Mouse (Mus musculus) kidney, adult 2 months (tissue): ENCODE results near the gene Wdr72. TPM values are rescaled to one million over a fixed set of nuclear protein-coding genes. Genes with fewer than 3 reads are reported as not detected.

Experiments
- DNase-seq: peaks from one replicate; pipeline ENCODE4 v3.0.0; 2021
- H3K27ac ChIP-seq: fragments of 200-500 bp; 2 replicates; pipeline ENCODE4 v1.5.1; 2012; ENCODE audit warnings: low read depth, low read length, control low read depth, inconsistent platforms; ENCODE audit not compliant: insufficient read depth
- H3K27me3 ChIP-seq: fragments of 200-500 bp; replicated peaks from 2 replicates; pipeline ENCODE4 v1.6.1; 2012; ENCODE audit warnings: mild to moderate bottlenecking, moderate library complexity, low read length, inconsistent platforms; ENCODE audit not compliant: control insufficient read depth, insufficient read depth
- H3K36me3 ChIP-seq: fragments of 200-500 bp; 2 replicates; pipeline ENCODE4 v1.6.1; 2012; ENCODE audit warnings: mild to moderate bottlenecking, moderate library complexity, low read length, inconsistent platforms; ENCODE audit not compliant: control insufficient read depth, insufficient read depth
- H3K4me1 ChIP-seq: fragments of 200-500 bp; 2 replicates; pipeline ENCODE4 v1.6.1; 2011; ENCODE audit warnings: low read length; ENCODE audit not compliant: control insufficient read depth, insufficient read depth
- H3K4me3 ChIP-seq: fragments of 200-500 bp; 2 replicates; pipeline ENCODE4 v1.5.1; 2011; ENCODE audit warnings: mild to moderate bottlenecking, low read depth, low read length, control low read depth; ENCODE audit not compliant: insufficient read depth
- CTCF ChIP-seq: fragments of 200-500 bp; conservative IDR thresholded peaks from 2 replicates; pipeline ENCODE4 v1.5.1; 2011; ENCODE audit warnings: low read depth, mild to moderate bottlenecking, control low read depth, low read length, moderate library complexity, mixed read lengths; ENCODE audit not compliant: insufficient read depth, insufficient read length
- POLR2A ChIP-seq: fragments of 200-500 bp; IDR thresholded peaks from one replicate; pipeline ENCODE4 v1.6.1; 2011; ENCODE audit warnings: low read depth, low read length, control low read depth
- WGBS: fragments of 180-500 bp; shearing (Covaris S2); methylation state at CpG from one replicate; pipeline ENCODE4 v1.1.7; 2018; 5-methylcytosine and 5-hydroxymethylcytosine counted together
- polyA plus RNA-seq: library from polyadenylated mRNA; depleted of rRNA; stranded (reverse); fragments of >200 nt; gene quantifications from 2 replicates; pipeline ENCODE4 v1.2.3, GENCODE M21; 2012; rRNA removed

The Wdr72 gene
- polyA plus RNA-seq, result 9.4 and 10.8 TPM in 2 replicates

- DNase-seq, result peak; percentile 89
- no peaks in the 10 kb centered on the region for H3K27me3 ChIP-seq
- no peaks in the 10 kb centered on the region for H3K36me3 ChIP-seq
- WGBS, result 6% methylated on average over 17 of the region's 17 CpGs
- peak within 1 kb of the TSS; percentile 76 for H3K4me3 ChIP-seq
- H3K4me1 ChIP-seq, result peaks cover 9% of the 10 kb centered on the region; the same call in 1 of the 2 replicates
- TF ChIP-seq POLR2A, result no peak
- no peak for TF ChIP-seq CTCF
- peak within 1 kb of the TSS; percentile 80 for H3K27ac ChIP-seq
Observed at GRCm38 (mm10) chr9:74109761-74110460, at the start of gene Wdr72. Gene Wdr72 (plus strand): TSS chr9:74110356.

DNA sequence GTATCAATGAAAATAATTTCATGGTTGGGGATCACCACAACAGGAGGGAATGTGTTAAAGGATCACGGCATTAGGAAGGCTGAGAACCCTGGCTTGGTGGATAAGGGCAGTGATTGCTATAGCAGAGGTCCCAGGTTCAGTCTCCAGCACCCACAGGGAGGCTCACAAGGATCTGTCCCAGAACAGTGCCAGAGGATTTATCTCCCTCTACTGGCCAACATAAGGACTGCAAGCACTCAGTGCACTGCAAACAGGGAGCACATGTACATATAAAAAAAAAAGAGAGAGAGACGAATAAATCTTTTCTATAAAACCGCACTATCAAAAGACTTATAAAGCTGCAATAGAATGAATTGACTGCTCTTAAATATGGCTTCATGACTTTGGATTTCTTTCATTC lies 43.9 kb upstream of the Wdr72 start:
- Histone ChIP-seq H3K4me3 (no peak overlapping the region), H3K4me1 (no peaks in the 10 kb centered on the region), H3K27ac (no peak overlapping the region), H3K36me3 (no peaks in the 10 kb centered on the region), H3K27me3 (no peaks in the 10 kb centered on the region)
- 81% methylated on average over 3 of the region's 3 CpGs for whole genome bisulfite sequencing
- TF ChIP-seq POLR2A (no peak), CTCF (peak; percentile 33)
- peak; percentile 35 for DNase-seq

GRCm38 (mm10) chr9:74066766-74067165 lies 43.4 kb upstream of the Wdr72 start:
- Histone ChIP-seq H3K4me3 (no peak overlapping the region), H3K27me3 (no peaks in the 10 kb centered on the region), H3K27ac (no peak overlapping the region), H3K36me3 (no peaks in the 10 kb centered on the region), H3K4me1 (no peaks in the 10 kb centered on the region)
- no peak for DNase-seq
- WGBS, result 63% methylated on average over 10 of the region's 10 CpGs
- TF ChIP-seq POLR2A, result no peak
- no peak for TF ChIP-seq CTCF

- 36% methylated on average over 2 of the region's 2 CpGs for WGBS
- DNase-seq, result peak; percentile 85
Observed at GRCm38 (mm10) chr9:74075958-74076357, 34.2 kb upstream of the Wdr72 start.

DNA sequence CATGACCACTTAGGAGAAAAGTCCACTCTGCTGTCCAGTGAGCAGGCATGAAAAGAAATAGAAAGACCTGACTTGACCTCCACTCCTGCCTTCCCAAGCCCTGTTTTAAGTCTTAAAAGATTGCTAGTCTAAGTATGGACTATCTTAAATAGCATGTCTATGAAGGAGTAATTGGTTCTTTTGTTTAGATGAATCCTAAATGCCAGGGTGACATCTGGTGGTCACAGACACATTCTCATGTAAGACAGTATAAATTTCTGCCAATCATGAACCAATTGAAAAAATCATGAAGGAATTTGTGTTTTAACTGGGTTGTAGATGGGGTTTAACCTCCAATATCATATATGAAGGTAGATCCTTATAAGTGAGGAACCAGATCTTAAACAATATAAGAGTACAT lies 31.7 kb upstream of the Wdr72 start:
- no peaks in the 10 kb centered on the region for H3K27me3 ChIP-seq
- no peak overlapping the region for H3K27ac ChIP-seq
- TF ChIP-seq CTCF (no peak), POLR2A (no peak)
- peak; percentile 24 for DNase-seq
- peaks cover 2% of the 10 kb centered on the region; the same call in 1 of the 2 replicates for H3K4me1 ChIP-seq
- no peaks in the 10 kb centered on the region for H3K36me3 ChIP-seq
- no peak overlapping the region for H3K4me3 ChIP-seq

More at GRCm38 (mm10) chr9:74075958-74076357, 34.2 kb upstream of the Wdr72 start:
- H3K36me3 ChIP-seq, result no peaks in the 10 kb centered on the region
- H3K4me3 ChIP-seq, result no peak overlapping the region
- H3K27me3 ChIP-seq, result no peaks in the 10 kb centered on the region
- H3K4me1 ChIP-seq, result peaks cover 2% of the 10 kb centered on the region; the same call in 1 of the 2 replicates
- H3K27ac ChIP-seq, result peak overlapping the region; percentile 66; the same call in 1 of the 2 replicates
- no peak for TF ChIP-seq POLR2A
- TF ChIP-seq CTCF, result no peak

DNA sequence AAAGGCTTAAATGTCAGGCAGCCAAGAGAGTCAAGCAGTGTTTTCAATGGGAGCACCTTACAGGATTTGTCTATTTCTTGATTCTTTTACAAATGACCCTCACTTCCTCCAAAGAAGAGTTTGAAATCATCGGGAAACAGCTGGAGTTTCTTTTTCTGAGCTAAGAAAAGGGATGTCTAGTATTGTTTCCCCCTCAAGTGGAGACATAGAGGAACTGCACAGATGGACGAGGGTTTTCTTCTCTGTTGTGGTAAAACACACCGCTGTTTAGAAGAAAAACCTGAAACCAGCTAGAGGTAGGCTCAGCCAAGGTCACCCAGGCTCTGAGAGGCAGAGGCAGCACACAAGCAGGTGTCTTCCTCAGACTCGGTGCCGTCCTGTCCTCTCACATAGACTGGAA lies 29.9 kb upstream of the Wdr72 start:
- Histone ChIP-seq H3K4me3 (no peak overlapping the region), H3K4me1 (peaks cover 2% of the 10 kb centered on the region; the same call in 1 of the 2 replicates), H3K36me3 (no peaks in the 10 kb centered on the region), H3K27me3 (no peaks in the 10 kb centered on the region), H3K27ac (no peak overlapping the region)
- DNase-seq, result peak; percentile 39
- WGBS, result 19% methylated on average over 5 of the region's 5 CpGs
- TF ChIP-seq POLR2A (no peak), CTCF (no peak)

DNA sequence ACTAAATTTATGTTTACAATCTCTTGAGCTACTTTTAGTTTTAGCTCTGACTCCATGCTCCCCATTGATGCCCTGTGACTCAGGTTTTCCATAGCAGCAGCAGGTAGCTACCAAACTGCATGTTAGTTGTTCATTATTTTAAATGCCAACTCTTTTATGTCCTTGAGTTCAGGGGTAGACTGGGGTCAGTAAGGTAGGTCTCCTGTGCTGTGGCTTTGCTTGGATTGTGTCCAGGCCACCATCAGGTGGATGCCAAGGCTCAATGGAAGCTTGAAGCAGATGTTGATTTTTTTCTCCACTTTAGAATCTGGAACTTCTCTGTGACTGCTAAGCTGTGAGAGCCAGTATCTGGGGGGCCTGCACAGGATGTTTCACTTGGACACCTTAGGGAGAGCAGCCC lies 8.6 kb upstream of the Wdr72 start:
- TF ChIP-seq POLR2A (no peak), CTCF (no peak)
- Histone ChIP-seq H3K27me3 (no peaks in the 10 kb centered on the region), H3K4me3 (no peak overlapping the region), H3K4me1 (peaks cover 11% of the 10 kb centered on the region; the same call in 1 of the 2 replicates), H3K36me3 (no peaks in the 10 kb centered on the region), H3K27ac (no peak overlapping the region)
- DNase-seq, result peak; percentile 68

- peak; percentile 30 for DNase-seq
- 74% methylated on average over 1 of the region's 1 CpGs for WGBS
- no peaks in the 10 kb centered on the region for H3K27me3 ChIP-seq
- no peak for TF ChIP-seq POLR2A
- peaks cover 11% of the 10 kb centered on the region; the same call in 1 of the 2 replicates for H3K4me1 ChIP-seq
- no peaks in the 10 kb centered on the region for H3K36me3 ChIP-seq
- H3K27ac ChIP-seq, result no peak overlapping the region
- H3K4me3 ChIP-seq, result no peak overlapping the region
Observed at GRCm38 (mm10) chr9:74102615-74103014, 7.5 kb upstream of the Wdr72 start.
